Mouse (Mus musculus) olfactory bulb, adult 2 months (tissue): ENCODE results near the gene Sh3bp5. TPM values are rescaled to one million over a fixed set of nuclear protein-coding genes. Genes with fewer than 3 reads are reported as not detected.
"Not testable (repeated sequence)": the region's sequence is repeated elsewhere in the genome, so short reads cannot be mapped to it uniquely, and the experiment has no call there.

ENCODE experiments used
- H3K27ac ChIP-seq: fragments of 200-500 bp; 2 replicates; pipeline ENCODE4 v1.5.1; 2012; ENCODE audit warnings: low read depth, low read length; ENCODE audit not compliant: insufficient read depth
- H3K4me1 ChIP-seq: fragments of 200-500 bp; 2 replicates; pipeline ENCODE4 v1.6.1; 2012; ENCODE audit warnings: low read length; ENCODE audit not compliant: control insufficient read depth, insufficient read depth
- H3K4me3 ChIP-seq: fragments of 200-500 bp; 2 replicates; pipeline ENCODE4 v1.5.1; 2012; ENCODE audit warnings: mild to moderate bottlenecking, low read depth, low read length, moderate library complexity; ENCODE audit not compliant: insufficient read depth
- CTCF ChIP-seq: fragments of 200-500 bp; IDR thresholded peaks from 2 replicates; pipeline ENCODE4 v1.5.1; 2012; ENCODE audit warnings: low read depth, mild to moderate bottlenecking, low read length, moderate library complexity; ENCODE audit not compliant: insufficient read depth
- POLR2A ChIP-seq: fragments of 200-500 bp; IDR thresholded peaks from 2 replicates; pipeline ENCODE4 v1.6.1; 2012; ENCODE audit warnings: mild to moderate bottlenecking, low read depth, low read length, moderate library complexity; ENCODE audit not compliant: insufficient read depth
- WGBS: fragments of 180-500 bp; shearing (Covaris S2); methylation state at CpG from one replicate; pipeline ENCODE4 v1.1.7; 2018; 5-methylcytosine and 5-hydroxymethylcytosine counted together
- polyA plus RNA-seq: library from polyadenylated mRNA; stranded (reverse); fragments of >200 nt; gene quantifications from 2 replicates; pipeline ENCODE4 v1.2.4, GENCODE M21; 2012; ENCODE audit warnings: low replicate concordance; ENCODE audit not compliant: missing spikeins, insufficient read depth, insufficient read length

The Sh3bp5 gene
- polyA plus RNA-seq, 1 experiment: not detected

GRCm38 (mm10) chr14:31456064-31456721 lies 20.3 kb upstream of the Sh3bp5 start:
- no peak overlapping the region for H3K4me3 ChIP-seq
- no peak overlapping the region for H3K27ac ChIP-seq
- TF ChIP-seq POLR2A (no peak), CTCF (no peak)
- 78% methylated on average over 6 of the region's 6 CpGs for WGBS
- no peaks in the 10 kb centered on the region for H3K4me1 ChIP-seq

- no peak overlapping the region for H3K27ac ChIP-seq
- WGBS: 84% methylated on average over 8 of the region's 8 CpGs
- TF ChIP-seq CTCF: no peak
These were observed 19.1 kb upstream of the Sh3bp5 start for GRCm38 (mm10) chr14:31454849-31455566.

GRCm38 (mm10) chr14:31453946-31454345 lies 18.1 kb upstream of the Sh3bp5 start:
- H3K27ac ChIP-seq, H3K4me3 ChIP-seq, H3K4me1 ChIP-seq: not testable (repeated sequence)
- WGBS: 79% methylated on average over 12 of the region's 12 CpGs

More at GRCm38 (mm10) chr14:31454849-31455566, 19.1 kb upstream of the Sh3bp5 start:
- no peaks in the 10 kb centered on the region for H3K4me1 ChIP-seq
- no peak overlapping the region for H3K4me3 ChIP-seq

- WGBS: 63% methylated on average over 5 of the region's 5 CpGs
- Histone ChIP-seq H3K27ac (no peak overlapping the region), H3K4me3 (no peak overlapping the region), H3K4me1 (no peaks in the 10 kb centered on the region)
- TF ChIP-seq POLR2A (no peak), CTCF (no peak)
These were observed 13.1 kb upstream of the Sh3bp5 start for GRCm38 (mm10) chr14:31448994-31449393.

GRCm38 (mm10) chr14:31443616-31444015 lies 7.7 kb upstream of the Sh3bp5 start:
- 75% methylated on average over 6 of the region's 6 CpGs for WGBS

GRCm38 (mm10) chr14:31440725-31441124 lies 4.8 kb upstream of the Sh3bp5 start:
- TF ChIP-seq POLR2A (no peak), CTCF (no peak)
- 82% methylated on average over 6 of the region's 6 CpGs for WGBS
- H3K27ac ChIP-seq: no peak overlapping the region

More at GRCm38 (mm10) chr14:31443616-31444015, 7.7 kb upstream of the Sh3bp5 start:
- TF ChIP-seq CTCF: no peak
- TF ChIP-seq POLR2A: no peak
- no peak overlapping the region for H3K4me3 ChIP-seq
- H3K4me1 ChIP-seq: no peaks in the 10 kb centered on the region
- no peak overlapping the region for H3K27ac ChIP-seq

GRCm38 (mm10) chr14:31440230-31440629 lies 4.4 kb upstream of the Sh3bp5 start:
- no peak for TF ChIP-seq CTCF
- no peak for TF ChIP-seq POLR2A
- Histone ChIP-seq H3K4me1 (peaks cover 9% of the 10 kb centered on the region; the same call in 1 of the 2 replicates), H3K27ac (no peak overlapping the region), H3K4me3 (no peak overlapping the region)
- WGBS: 36% methylated on average over 3 of the region's 3 CpGs

More at GRCm38 (mm10) chr14:31440725-31441124, 4.8 kb upstream of the Sh3bp5 start:
- H3K4me3 ChIP-seq: no peak overlapping the region
- H3K4me1 ChIP-seq: peaks cover 9% of the 10 kb centered on the region; the same call in 1 of the 2 replicates

- TF ChIP-seq POLR2A (no peak), CTCF (no peak)
- Histone ChIP-seq H3K27ac (no peak overlapping the region), H3K4me3 (no peak overlapping the region), H3K4me1 (peaks cover 13% of the 10 kb centered on the region; the same call in 1 of the 2 replicates)
- WGBS: 83% methylated on average over 11 of the region's 11 CpGs
These were observed 3.4 kb upstream of the Sh3bp5 start for GRCm38 (mm10) chr14:31439279-31439678.

GRCm38 (mm10) chr14:31437826-31438529 lies 2.1 kb upstream of the Sh3bp5 start:
- 74% methylated on average over 8 of the region's 8 CpGs for WGBS
- peaks cover 13% of the 10 kb centered on the region; the same call in 1 of the 2 replicates for H3K4me1 ChIP-seq
- no peak overlapping the region for H3K27ac ChIP-seq
- TF ChIP-seq CTCF (no peak), POLR2A (no peak)
- no peak overlapping the region for H3K4me3 ChIP-seq
